Mouse (Mus musculus) cerebellum, postnatal 10 days (tissue): ENCODE results near the gene Psmc3ip.
A peak's percentile ranks its signal among the peaks of the same experiment; 100 is the strongest.

ENCODE experiments used
- DNase-seq, 2 experiments: peaks; one replicate each; pipeline ENCODE4 v3.0.0; 2021; ENCODE audit warnings: mixed read lengths in 2 of 2

Gene Psmc3ip

DNA sequence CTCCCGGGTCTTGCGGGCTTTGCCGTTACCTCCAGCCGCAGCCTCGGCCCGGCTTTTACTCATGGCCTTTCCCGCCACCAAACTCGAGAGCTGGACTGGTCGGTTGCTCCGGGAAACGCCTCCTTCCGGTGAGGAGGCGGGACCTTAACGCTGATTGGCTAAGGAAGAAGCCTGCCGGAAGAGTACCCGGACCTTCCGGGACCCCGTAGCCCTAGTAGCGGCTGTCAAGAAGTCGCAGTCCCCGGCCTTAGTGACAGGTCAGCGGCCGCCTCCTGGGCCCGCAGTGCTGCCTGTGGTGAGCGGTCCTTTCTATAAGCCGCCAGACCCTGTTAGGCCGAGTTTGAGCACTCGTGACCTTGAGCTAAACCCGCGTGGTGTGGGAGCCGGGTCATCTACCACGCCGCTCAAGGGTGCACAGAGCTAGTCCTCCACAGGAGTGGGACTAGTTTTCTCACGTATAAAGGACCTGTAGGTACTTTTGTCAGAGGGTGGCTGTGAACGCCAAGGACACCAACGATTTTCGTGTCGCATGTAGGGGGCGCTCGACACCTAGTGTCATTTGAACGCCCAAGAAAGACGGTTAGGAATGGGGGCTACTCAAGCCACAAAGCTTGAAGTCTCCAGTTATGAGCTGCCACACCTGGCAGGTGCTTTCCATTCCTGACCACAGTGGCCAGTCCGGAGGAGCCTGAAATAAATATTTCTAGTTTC lies at the start of gene Psmc3ip:
Psmc3ip (minus strand) TSS at position 123 of the 711 bp plus-strand sequence.
- DNase-seq = peak; percentile 96 to 97

DNA sequence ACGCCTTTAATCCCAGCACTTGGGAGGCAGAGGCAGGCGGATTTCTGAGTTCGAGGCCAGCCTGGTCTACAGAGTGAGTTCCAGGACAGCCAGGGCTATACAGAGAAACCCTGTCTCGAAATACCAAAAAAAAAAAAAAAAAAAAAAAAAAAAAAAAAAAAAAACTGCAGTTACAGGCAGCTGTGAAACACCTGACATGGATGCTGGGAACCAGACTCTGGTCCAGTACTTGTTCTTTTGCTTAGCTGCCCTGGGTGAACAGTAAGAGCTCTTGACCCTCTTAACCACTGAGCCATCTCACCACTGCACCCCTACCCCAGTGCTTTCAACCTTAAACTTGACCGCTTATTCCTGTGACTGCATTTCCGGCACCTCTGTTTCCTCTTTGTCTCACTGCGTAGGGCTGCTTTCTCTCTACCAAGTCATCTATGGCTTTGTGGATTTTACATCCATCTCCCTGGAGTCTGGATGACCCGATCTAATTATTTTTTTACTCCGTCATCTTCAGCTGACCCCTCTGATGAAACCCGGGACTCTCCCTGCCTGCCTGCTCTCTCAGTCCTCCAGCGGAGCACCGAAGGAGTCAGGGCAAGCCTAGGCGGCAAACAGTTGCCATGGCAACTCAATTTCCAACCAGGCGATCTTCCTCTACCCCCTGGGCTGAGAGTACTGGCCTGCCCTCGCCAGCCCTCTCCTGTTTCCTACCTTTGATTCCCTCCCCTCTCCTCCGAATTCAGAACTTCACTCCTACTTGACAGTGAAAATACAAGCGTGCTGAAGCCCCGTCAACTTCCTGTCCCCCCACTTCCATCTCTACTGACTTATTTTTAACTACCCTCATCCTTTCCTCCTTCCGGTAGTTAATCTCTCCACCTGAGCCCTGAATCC lies 48.3 kb upstream of the Psmc3ip start:
- peak; percentile 71 to 77 for DNase-seq

DNA sequence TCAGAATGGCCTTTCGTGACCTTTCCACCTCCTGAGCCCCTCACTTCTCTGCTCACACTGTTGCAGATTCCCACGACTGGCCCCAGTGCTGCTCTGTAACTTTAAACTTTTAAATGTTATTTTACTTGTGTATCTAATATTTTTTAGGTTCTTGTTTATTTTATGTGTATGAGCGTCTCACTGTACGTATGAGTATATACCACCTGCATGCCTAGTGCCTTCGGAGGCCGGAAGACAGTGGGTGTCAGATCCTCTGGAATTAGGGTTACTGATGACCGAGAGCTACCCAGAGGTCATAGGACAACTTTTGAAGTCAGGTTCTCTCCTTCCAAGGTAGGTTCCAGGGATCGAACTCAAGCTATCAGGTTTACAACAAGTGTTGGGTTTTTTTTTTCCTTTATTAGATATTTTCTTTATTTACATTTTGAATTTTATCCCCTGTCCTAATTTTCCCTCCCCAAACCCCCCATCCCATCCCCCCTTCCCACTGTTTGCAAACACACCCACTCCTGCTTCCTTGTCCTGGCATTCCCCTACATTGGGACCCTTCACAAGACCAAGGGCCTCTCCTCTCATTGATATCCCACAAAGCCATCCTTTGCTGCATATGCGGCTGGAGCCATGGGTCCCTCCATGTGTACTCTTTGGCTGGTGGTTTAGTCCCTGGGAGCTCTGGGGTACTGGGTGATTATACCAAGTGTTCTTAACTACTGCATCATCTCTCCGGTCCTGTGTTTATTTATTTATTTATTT lies 47.2 kb upstream of the Psmc3ip start:
- DNase-seq = no peak

- no peak for DNase-seq
Observed at GRCm38 (mm10) chr11:101141088-101141487, 45.9 kb upstream of the Psmc3ip start.

DNA sequence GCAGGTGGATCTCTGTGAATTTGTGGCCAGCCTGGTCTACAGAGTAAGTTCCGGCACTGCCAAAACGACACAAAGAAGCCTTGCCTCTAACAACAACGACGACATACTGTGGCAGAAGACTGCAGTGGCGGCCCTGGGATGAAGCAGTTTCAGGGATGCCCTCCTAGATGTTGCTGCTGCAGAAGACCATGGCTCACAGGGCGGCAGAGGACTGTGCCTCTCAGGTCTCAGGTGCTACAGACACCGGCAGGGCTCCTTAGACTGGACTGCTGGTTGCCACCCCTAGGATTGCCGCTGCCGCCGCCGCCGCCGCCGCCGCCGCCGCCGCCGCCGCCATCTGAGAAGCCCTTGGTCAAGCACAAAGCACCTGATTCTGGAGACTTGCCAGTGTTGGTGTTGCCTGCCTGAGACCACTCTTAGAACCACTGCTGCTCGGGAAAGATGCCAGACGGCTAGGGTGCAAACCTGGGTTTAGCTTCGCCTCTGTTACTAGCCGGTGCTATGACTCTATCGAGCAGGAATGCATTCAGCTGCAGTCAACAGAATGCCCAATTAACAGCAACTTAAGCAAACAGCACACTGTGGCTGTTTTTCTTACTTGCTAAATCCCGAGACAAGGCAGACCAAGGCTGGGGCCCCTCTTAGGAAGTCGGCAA lies 45.1 kb upstream of the Psmc3ip start:
- peak; percentile 49 to 65 for DNase-seq

DNA sequence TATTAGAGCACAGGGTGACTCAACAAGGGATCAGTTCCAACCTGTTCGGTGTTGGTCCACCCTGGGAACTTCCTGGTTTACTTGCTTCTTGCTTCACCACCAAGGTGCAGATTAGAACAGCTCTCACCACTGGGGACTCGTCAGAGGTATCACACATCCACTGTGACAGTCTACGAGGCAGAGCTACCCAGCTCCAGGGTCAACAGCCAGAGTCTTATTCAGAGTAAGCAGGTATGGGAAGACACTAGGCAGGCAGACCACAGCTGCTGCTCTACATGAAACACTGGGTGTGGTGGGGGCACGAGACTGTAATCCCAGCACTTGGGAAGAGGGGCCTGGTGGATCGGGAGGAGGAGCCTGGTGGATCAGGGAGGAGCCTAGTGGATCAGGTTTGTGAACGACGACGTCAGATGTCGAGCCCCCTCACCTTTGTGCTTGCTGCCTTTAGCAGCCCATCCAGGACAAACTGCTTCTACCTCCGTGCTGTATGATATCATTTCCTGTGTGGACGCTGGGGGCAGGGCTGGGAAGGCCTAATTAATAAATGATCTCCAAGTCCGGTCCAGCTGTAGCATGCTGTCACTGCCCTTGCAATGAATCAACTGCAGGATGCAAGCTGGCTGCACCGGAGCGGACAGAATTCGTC lies 43.4 kb upstream of the Psmc3ip start:
- DNase-seq = peak; percentile 55 to 61

GRCm38 (mm10) chr11:101137000-101137399 lies 41.8 kb upstream of the Psmc3ip start:
- DNase-seq = no peak

DNA sequence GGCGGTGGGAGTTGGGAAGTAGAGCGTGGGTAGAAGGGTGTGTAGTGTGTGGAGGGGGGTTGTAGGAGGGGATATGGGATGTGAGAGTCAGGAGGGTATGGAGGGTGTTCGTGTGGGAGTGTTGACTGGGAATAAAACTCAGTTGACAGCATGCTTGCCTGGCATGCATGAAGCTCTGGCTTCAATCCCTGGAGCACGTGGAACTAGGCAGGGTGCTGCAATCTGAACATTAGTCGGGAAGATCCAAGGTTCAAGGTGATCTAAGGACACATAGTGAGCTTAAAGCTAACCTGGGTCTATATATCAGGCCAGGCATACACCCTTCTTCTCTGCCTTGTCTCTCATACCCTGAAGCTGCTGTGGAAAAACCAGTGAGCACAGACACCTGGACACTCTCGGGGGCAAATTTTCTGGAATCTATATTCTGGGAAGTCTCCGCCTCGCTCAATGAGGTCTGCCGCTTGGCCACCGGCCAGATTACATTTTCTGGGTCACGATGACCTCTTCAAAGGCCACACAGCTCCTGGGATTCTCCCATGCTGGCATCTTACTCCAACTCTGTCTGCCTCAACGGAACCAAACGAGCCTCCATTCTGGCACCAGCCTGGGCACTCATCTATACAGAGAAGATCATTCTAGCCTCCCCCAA lies 39.1 kb upstream of the Psmc3ip start:
- DNase-seq = peak; percentile 58 to 62

- DNase-seq = peak; percentile 37 to 39
Observed at GRCm38 (mm10) chr11:101133037-101133436, 37.8 kb upstream of the Psmc3ip start.

DNA sequence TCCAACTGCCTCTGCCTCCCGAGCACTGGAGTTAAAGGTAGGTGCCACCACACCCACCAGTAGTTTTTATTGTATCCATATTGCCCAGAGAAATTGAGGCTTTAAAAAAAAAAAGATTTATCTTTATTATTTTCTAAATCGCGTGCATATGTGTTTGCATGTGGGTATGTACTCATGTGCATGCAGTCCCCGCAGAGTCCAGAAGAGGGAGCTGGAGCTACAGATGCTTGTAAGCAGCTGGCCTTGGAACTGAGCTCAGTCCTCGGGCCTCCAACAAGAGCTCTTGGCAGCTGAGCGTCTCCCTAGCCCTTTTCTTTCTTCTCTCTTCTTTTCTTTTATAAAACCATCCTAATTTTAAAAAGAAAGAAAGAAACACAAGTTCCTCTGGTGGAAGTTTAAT lies 36.5 kb upstream of the Psmc3ip start:
- peak; percentile 73 to 84 for DNase-seq

DNA sequence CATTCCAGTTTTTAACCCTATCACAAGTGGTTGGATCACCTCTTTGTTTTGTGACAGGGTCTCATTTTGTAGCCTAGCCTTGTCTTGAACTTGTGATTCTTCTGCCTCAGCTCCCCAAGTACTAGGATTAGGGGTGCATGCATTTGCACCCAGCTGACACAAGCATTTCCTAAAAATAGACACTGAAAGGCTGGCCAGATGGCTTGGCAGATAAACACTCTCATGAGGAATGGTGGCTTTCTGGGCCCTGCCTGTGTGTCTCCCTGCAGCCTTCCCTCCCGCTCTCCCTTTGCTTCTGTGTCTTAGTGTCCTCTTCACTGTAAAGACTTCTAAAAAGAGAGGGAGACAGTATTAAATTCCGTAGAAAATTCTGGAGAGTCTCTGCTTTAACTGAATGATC lies 36.0 kb upstream of the Psmc3ip start:
- peak; percentile 75 to 76 for DNase-seq

- DNase-seq = peak; percentile 66 to 67
Observed at GRCm38 (mm10) chr11:101130056-101130756, 35.0 kb upstream of the Psmc3ip start.

DNA sequence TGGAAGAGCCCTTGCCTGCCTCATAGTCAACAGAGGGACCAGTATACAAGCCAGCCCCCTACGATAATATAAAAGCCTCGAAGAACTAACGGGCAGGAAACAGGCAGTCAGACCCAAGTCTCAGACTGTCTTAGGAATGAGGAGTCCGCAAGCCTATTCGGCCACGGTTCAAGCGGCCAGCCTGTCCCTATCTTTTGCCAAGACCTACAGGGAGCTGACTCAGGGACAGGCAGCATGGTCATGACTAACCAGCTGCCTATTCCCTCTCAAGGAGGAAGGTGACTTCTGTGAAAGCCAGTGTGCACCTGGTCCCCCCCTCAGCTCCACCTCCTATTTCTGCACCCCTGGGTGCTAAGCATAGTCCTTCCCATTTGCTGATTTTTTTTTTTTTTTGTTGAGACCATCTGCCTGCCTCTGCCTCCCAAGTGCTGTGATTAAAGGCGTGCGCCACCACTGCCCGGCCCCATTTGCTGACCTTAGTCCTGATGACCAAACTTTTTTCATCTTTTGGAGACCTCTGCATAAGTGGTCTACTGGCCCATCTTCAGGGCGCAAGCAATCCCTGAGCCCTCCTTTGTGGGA lies 33.9 kb upstream of the Psmc3ip start:
- peak; percentile 88 to 90 for DNase-seq

- DNase-seq = peak; percentile 49 to 72
Observed at GRCm38 (mm10) chr11:101127075-101127474, 31.8 kb upstream of the Psmc3ip start.

DNA sequence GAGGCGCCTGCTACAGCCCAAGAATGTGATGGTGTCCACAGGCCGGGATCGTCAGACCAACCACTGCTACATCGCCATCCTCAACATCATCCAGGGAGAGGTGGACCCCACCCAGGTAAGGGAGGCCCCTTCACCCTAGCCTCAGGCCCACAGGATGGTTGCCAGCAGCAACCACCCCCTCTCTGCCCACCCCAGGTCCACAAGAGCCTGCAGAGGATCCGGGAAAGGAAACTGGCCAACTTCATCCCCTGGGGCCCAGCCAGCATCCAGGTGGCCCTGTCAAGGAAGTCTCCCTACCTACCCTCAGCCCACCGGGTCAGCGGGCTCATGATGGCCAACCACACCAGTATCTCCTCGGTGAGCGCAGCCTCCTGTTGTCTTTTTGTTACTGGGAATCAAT lies 29.8 kb upstream of the Psmc3ip start:
- DNase-seq = peak in 1 of 2 experiments; percentile 38

DNA sequence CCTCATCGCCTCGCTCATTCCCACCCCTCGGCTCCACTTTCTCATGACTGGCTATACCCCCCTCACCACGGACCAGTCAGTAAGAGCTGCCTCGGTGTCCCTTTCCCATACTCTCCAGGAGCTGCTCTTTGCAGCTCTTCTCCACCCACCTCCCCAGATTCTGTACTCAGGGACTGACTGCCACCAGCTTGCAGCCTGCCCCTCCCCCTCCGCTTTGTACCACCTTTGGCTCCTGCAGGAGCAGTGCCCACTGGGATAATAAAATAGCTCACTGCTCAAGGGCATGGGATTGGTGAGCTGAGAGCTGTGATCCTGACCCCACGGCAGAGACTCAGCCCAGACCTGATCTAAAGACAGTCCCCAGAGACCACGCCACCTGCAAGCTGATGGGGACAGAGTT lies 29.3 kb upstream of the Psmc3ip start:
- DNase-seq = peak; percentile 47 to 54

GRCm38 (mm10) chr11:101120545-101121188 lies 25.4 kb upstream of the Psmc3ip start:
- DNase-seq = peak; percentile 26 to 38

GRCm38 (mm10) chr11:101119761-101120544 lies 24.7 kb upstream of the Psmc3ip start, which contains the start of the genes Retreg3 and Tubg1:
TSS of gene Retreg3 (minus strand) at chr11:101119893.
TSS of gene Tubg1 (plus strand) at chr11:101119938.
- peak; percentile 100 for DNase-seq
